8 mouse cellular contexts compared by ENCODE assay signal in the genomic region with DNA sequence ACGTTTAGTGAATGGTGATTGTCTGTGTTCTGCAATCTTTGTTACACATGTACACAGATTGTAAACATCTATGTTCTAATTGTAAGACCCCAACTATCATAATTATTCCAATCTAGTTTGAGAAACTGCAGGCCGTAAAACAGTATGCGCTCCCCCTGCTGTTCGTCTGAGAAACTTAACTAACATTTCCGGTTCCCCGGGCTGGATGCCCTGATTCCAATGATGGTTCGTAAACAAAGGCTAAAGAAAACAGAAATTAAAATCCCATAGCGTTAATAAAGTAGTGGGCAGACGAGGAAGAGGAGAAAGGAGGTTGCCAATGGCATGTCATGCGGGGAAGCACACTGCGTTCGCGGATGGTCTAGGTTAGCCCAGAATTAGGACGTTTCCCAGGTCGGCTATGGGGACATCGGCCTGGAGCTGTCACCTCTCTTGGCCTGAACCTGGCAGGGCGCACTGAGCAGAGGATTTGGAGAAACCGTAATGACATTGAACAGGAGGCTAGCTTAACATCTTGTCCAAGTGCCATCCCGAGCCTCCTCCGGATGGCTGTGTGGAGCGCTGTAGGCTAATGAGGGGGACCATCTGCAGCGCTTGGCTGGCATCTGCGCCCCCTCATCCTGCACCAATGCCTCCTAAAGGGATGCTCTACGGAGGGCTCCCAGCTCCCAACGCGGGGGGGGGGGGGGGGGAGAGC. TPM values are rescaled to one million over a fixed set of nuclear protein-coding genes. Genes with fewer than 3 reads are reported as not detected.
DNase-seq lines count a peak whose midpoint lies in the region; ATAC-seq and TF ChIP-seq lines count a peak whose summit lies in the region.

No protein-coding gene starts in this region.

- no peak for ATAC-seq in kidney, postnatal 0 days (replicated peaks; ENCODE audit: low FRiP score, low read depth)
- no peak for ATAC-seq in liver, postnatal 0 days
- ATAC-seq in neural tube, embryonic 11.5 days (ENCODE audit: insufficient read depth, low FRiP score, low TSS enrichment), result no peak

- TF ChIP-seq POLR2A in cerebellum, adult 2 months (IDR thresholded peaks at IDR 0.05; ENCODE audit: borderline replicate concordance, insufficient read depth, low read length), result no peak
- no peak for TF ChIP-seq POLR2A in heart, adult 2 months (IDR thresholded peaks at IDR 0.05; ENCODE audit: insufficient read depth, low read depth, low read length)

- peak overlapping the region; percentile 64 for H3K4me2 ChIP-seq in kidney, postnatal 0 days (ENCODE audit: low read length)
- peak overlapping the region; percentile 69 for H3K4me2 ChIP-seq in liver, postnatal 0 days (ENCODE audit: low read depth, low read length)
- peak overlapping the region; percentile 50 for H3K4me2 ChIP-seq in neural tube, embryonic 11.5 days (ENCODE audit: low read depth)

- no peak overlapping the region for H3K27ac ChIP-seq in cerebellum, adult 2 months (ENCODE audit: insufficient read depth, low read length)
- H3K27ac ChIP-seq in heart, adult 2 months, result peak overlapping the region; percentile 36
- H3K27ac ChIP-seq in kidney, postnatal 0 days, result no peak overlapping the region
- no peak overlapping the region for H3K27ac ChIP-seq in liver, postnatal 0 days (ENCODE audit: low read depth)
- H3K27ac ChIP-seq in neural tube, embryonic 11.5 days (ENCODE audit: low read depth, low read length), result no peak overlapping the region

- H3K36me3 ChIP-seq in heart, adult 2 months (ENCODE audit: control insufficient read depth, insufficient read depth, low read length), result no peaks in the 10 kb centered on the region
- no peaks in the 10 kb centered on the region for H3K36me3 ChIP-seq in kidney, postnatal 0 days (ENCODE audit: insufficient read depth, low read length)
- H3K36me3 ChIP-seq in liver, postnatal 0 days (replicated peaks; ENCODE audit: insufficient read depth, low read length), result no peaks in the 10 kb centered on the region
- H3K36me3 ChIP-seq in neural tube, embryonic 11.5 days (ENCODE audit: control insufficient read depth, insufficient read depth, low read length), result no peaks in the 10 kb centered on the region

- peak overlapping the region; percentile 14 for H3K9ac ChIP-seq in heart, adult 2 months (ENCODE audit: low read depth, low read length)
- peak overlapping the region; percentile 56 for H3K9ac ChIP-seq in kidney, postnatal 0 days (ENCODE audit: low read depth, low read length)
- H3K9ac ChIP-seq in liver, postnatal 0 days (replicated peaks), result peak overlapping the region; percentile 45; the same call in 1 of the 2 replicates
- peak overlapping the region; percentile 35; the same call in 1 of the 2 replicates for H3K9ac ChIP-seq in neural tube, embryonic 11.5 days (ENCODE audit: low read length)

- TF ChIP-seq EP300 in heart, adult 2 months (IDR thresholded peaks at IDR 0.05; ENCODE audit: insufficient read depth, low read depth, low read length), result 0 out of 2 replicates have a peak, but pooled peaks have one; percentile 18
- TF ChIP-seq EP300 in liver, postnatal 0 days (IDR thresholded peaks at IDR 0.05; ENCODE audit: low read depth), result no peak

- H3K4me3 ChIP-seq in cerebellum, adult 2 months (replicated peaks; ENCODE audit: insufficient read depth, low read depth, low read length), result peak overlapping the region; percentile 50
- peak overlapping the region; percentile 47 for H3K4me3 ChIP-seq in heart, adult 2 months
- H3K4me3 ChIP-seq in kidney, postnatal 0 days (replicated peaks; ENCODE audit: low read depth, low read length), result peak overlapping the region; percentile 27; the same call in 1 of the 2 replicates
- H3K4me3 ChIP-seq in liver, postnatal 0 days (ENCODE audit: low read depth, low read length), result peak overlapping the region; percentile 21
- H3K4me3 ChIP-seq in neural tube, embryonic 11.5 days (ENCODE audit: low read depth, low read length), result peak overlapping the region; percentile 25

- WGBS in cerebellum, adult 2 months, result 12% methylated on average over 26 of the region's 26 CpGs
- 17% methylated on average over 26 of the region's 26 CpGs for WGBS in heart, adult 2 months
- 6% methylated on average over 24 of the region's 26 CpGs for whole genome bisulfite sequencing in kidney, postnatal 0 days
- WGBS in liver, postnatal 0 days (ENCODE audit: insufficient replicate concordance), result 15% methylated on average over 25 of the region's 26 CpGs
- 12% methylated on average over 23 of the region's 26 CpGs for WGBS in neural tube, embryonic 11.5 days

- 0 out of 2 replicates have a peak, but pooled peaks have one; percentile 16 for TF ChIP-seq CTCF in cerebellum, adult 2 months (IDR thresholded peaks at IDR 0.05; ENCODE audit: borderline replicate concordance, insufficient read depth, low read depth, low read length)
- TF ChIP-seq CTCF in heart, adult 2 months (IDR thresholded peaks at IDR 0.05), result peak; percentile 81
- TF ChIP-seq CTCF in kidney, postnatal 0 days (IDR thresholded peaks at IDR 0.05; ENCODE audit: low read depth), result peak; percentile 73
- TF ChIP-seq CTCF in liver, postnatal 0 days (IDR thresholded peaks at IDR 0.05; ENCODE audit: low read depth), result peak; percentile 64

- no peaks in the 10 kb centered on the region for H3K9me3 ChIP-seq in kidney, postnatal 0 days (replicated peaks; ENCODE audit: low read length)
- H3K9me3 ChIP-seq in liver, postnatal 0 days (ENCODE audit: low read length), result no peaks in the 10 kb centered on the region
- H3K9me3 ChIP-seq in neural tube, embryonic 11.5 days (ENCODE audit: control insufficient read depth, low read length), result no peaks in the 10 kb centered on the region

- H3K4me1 ChIP-seq in cerebellum, adult 2 months (ENCODE audit: control insufficient read depth, insufficient read depth, low read length), result no peaks in the 10 kb centered on the region
- H3K4me1 ChIP-seq in heart, adult 2 months (ENCODE audit: control insufficient read depth, insufficient read depth, low read length), result peaks cover 3% of the 10 kb centered on the region; the same call in 1 of the 2 replicates
- H3K4me1 ChIP-seq in kidney, postnatal 0 days (replicated peaks; ENCODE audit: insufficient read depth, low read length), result peaks cover 7% of the 10 kb centered on the region
- H3K4me1 ChIP-seq in liver, postnatal 0 days (ENCODE audit: insufficient read depth), result peaks cover 5% of the 10 kb centered on the region; the same call in 1 of the 2 replicates
- 0 out of 2 replicates have a peak, but pooled peaks cover 4% of the 10 kb centered on the region for H3K4me1 ChIP-seq in neural tube, embryonic 11.5 days (ENCODE audit: control insufficient read depth, insufficient read depth, low read length)

- H3K79me2 ChIP-seq in heart, adult 2 months (replicated peaks; ENCODE audit: control insufficient read depth, insufficient read depth, low read length), result no peaks in the 10 kb centered on the region

- intact Hi-C loops in heart, adult 2 months (cut with DNase I), result loop anchor here (10.0 kb wide), 2 partner anchors 101 to 241 kb away; a partner anchor contains a TSS

- no peaks in the 10 kb centered on the region for H3K27me3 ChIP-seq in cerebellum, adult 2 months (ENCODE audit: control insufficient read depth, insufficient read depth, low read length)
- no peaks in the 10 kb centered on the region for H3K27me3 ChIP-seq in heart, adult 2 months (ENCODE audit: control insufficient read depth, insufficient read depth, low read length)
- H3K27me3 ChIP-seq in kidney, postnatal 0 days (ENCODE audit: insufficient read depth, low read length), result no peaks in the 10 kb centered on the region
- H3K27me3 ChIP-seq in liver, postnatal 0 days (ENCODE audit: insufficient read depth, low read length), result 0 out of 2 replicates have a peak, but pooled peaks cover 3% of the 10 kb centered on the region
- H3K27me3 ChIP-seq in neural tube, embryonic 11.5 days (ENCODE audit: control insufficient read depth, insufficient read depth, low read length), result no peaks in the 10 kb centered on the region

- peak; percentile 52 for DNase-seq in right cerebral cortex, adult 18-20 months
- DNase-seq in right cerebral cortex, postnatal 36 days (ENCODE audit: low spot score in 2 of 2), result no peak
- DNase-seq in cerebellum, adult 2 months, result peak; percentile 62 to 67
- peak; percentile 38 to 60 for DNase-seq in heart, adult 2 months
- peak; percentile 86 for DNase-seq in kidney, postnatal 0 days (ENCODE audit: low spot score)
- DNase-seq in liver, postnatal 0 days, result no peak
- DNase-seq in neural tube, embryonic 11.5 days (ENCODE audit: low spot score), result peak; percentile 50
- DNase-seq in spleen, adult 12 weeks (ENCODE audit: low spot score), result no peak

RNA-seq across cellular contexts. Expression of a gene that starts 55.7 kb away (rescaled TPM):
- 252 and 264 TPM in 2 replicates for polyA plus RNA-seq in cerebellum, adult 2 months (2012; rRNA removed)
- total RNA-seq in heart, adult 2 months (2021), result 100 to 1,000 TPM; 177 to 180 TPM
- polyA plus RNA-seq in heart, adult 2 months (2012; rRNA removed), result 18.5 and 44.9 TPM in 2 replicates
- 240 and 270 TPM in 2 replicates for polyA plus RNA-seq in kidney, postnatal 0 days (2015; fragmentation: Nextera tagmentation; extraction: Ambion mirVana)
- 86.9 and 90.7 TPM in 2 replicates for polyA plus RNA-seq in liver, postnatal 0 days (2015; fragmentation: Nextera tagmentation; extraction: Ambion mirVana)
- 292 and 301 TPM in 2 replicates for polyA plus RNA-seq in neural tube, embryonic 11.5 days (2014; fragmentation: Nextera tagmentation; extraction: Ambion mirVana)

Comparison
In these comparisons a context has a peak if more than half of its experiments do, and no peak if none do; other contexts are left out.
1. DNase-seq: peak in right cerebral cortex, adult 18-20 months (single experiment), cerebellum, adult 2 months (2 of 2), heart, adult 2 months (2 of 2), kidney, postnatal 0 days (single experiment) and neural tube, embryonic 11.5 days (single experiment); none in right cerebral cortex, postnatal 36 days (0 of 2), liver, postnatal 0 days (single experiment) and spleen, adult 12 weeks (single experiment).
2. CTCF ChIP-seq: peak in every context shown above with its lines; median percentile 81 in heart, adult 2 months; 73 in kidney, postnatal 0 days; 64 in liver, postnatal 0 days; 16 in cerebellum, adult 2 months.
3. Peak in every context shown above with its lines, with median percentiles within 50 percentile points of each other: H3K4me3 ChIP-seq, H3K9ac ChIP-seq and H3K4me2 ChIP-seq.